Mouse (Mus musculus): ENCODE measurements at regions not wholly inside any gene's neighbourhood (a gene's known extent, or its start where the extent isn't known, plus 50 kb on each side); places are given as distances from the start of the nearest gene placed in this dataset.

DNA sequence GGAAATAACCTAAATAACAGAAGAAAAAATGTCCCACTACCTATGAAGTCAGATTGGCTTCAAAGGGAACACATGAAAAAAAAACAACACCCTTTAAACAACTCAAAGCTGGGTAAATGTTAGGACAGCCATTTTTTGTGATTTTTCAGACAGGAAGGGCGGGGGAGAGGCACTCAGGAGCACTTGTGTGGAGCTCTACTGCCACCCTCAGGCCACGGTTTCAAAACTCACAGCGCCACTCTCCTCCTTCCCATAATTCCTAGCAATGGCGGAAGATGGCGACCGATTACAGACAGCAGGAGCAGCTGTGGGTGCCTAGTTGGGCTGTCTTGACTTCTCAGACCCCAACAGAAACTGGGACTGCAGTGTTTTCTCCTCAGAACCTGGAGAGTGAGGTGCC, 168.8 kb upstream of the Olfr1324 start:
- no peak for TF ChIP-seq POLR2A (IDR thresholded peaks at IDR 0.05; ENCODE audit: borderline replicate concordance, low read depth, low read length)
- TF ChIP-seq CTCF (IDR thresholded peaks at IDR 0.05; ENCODE audit: low read depth, low read length): no peak

Data from bone marrow macrophage, adult 2 months (primary cell).